Mouse (Mus musculus) gastrocnemius, adult 8-10 months (tissue): ENCODE data around the gene Gtdc1. TPM values are rescaled to one million over a fixed set of nuclear protein-coding genes. Genes with fewer than 3 reads are reported as not detected.
A peak's percentile ranks its signal among the peaks of the same experiment; 100 is the strongest.

ENCODE experiments used
- DNase-seq, 2 experiments: peaks; one replicate each; pipeline ENCODE4 v3.0.0; 2022; ENCODE audit warnings: low spot score in 2 of 2
- total RNA-seq, 4 experiments: library from RNA; stranded (reverse); gene quantifications; 2 replicates each; pipeline ENCODE4 v1.2.4; 2022

Gene Gtdc1
- total RNA-seq, 4 experiments from 2014 or later = 28.7 to 38.1 (median 35.3) TPM

DNA sequence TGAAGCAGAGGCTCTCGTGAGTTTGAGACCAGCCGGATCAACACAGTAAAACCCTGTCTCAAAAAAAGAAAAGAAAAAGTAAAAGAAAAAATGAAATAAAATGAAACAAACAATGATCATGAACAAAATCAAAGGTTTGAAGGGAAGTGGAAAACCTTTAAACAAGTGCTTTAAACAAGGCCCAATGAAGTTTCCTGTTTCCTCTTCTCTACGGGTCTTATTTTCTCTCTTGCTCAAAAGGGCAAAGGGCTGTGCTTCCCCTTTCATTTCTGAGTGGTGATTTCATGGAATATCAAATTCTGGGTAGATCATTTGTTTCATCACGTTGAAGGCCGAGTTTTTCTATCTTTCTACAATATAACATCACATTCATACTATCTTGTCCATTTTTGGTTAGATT is 136.3 kb downstream of the Gtdc1 start:
- no peak for DNase-seq

GRCm38 (mm10) chr2:44782746-44783145 is 144.7 kb downstream of the Gtdc1 start:
- no peak for DNase-seq

DNA sequence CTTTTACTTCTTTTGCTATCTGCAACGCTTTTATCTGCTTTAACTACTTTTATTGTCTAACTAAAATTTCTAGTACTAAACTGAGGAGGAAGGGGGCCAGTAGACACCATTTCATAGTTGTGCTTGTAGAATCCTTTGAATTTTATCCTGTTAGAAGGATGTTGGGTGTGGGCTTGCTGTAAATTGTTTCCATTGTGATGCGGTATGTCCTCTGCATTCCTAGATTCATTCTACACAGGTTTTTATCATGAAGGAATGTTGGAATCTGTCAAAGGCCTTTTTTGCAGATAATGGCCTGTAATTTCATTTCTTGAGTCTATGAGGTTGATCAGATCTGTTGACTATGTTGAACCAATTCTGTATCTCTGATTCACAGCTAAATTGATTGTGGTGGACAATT is 146.5 kb downstream of the Gtdc1 start:
- DNase-seq = no peak

DNA sequence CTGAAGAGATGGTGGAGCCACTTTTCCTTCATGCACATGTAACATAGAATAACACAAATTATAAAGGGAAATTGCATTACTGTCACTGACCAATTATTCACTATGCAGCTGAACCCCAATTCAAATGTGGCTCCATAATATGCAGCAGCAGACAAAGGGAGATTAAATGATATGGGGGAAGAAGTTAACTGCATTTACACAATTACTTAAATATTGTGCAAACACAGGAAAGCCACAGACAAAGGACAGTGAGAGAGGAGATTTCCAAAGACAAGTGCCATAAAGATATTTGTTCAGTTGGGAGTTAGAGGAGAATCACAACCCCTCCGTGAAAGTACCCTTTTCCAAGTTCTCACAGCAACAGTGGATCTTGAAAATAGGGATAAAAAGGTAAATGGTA is 163.6 kb downstream of the Gtdc1 start:
- no peak for DNase-seq

- DNase-seq = no peak
Measured at GRCm38 (mm10) chr2:44736618-44737017, 190.8 kb downstream of the Gtdc1 start.

DNA sequence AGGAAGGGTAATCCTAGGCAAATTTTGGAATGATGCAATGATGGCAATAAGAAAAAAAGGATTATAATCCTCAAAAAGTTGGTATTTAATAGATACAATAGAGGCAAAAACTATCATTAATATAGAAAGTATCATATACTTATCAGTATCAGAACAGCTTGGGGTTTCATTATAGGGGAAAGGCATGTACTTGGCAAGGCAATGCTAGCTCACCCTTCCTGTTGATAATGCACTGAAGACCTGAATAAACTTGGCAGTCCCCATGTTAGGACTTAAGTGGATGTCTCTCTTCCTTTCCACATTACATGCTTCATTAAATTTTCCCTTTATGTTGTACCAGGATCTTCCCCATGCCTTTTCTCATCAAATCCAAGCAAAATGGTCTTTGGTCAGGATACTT is 206.0 kb downstream of the Gtdc1 start:
- no peak for DNase-seq

- no peak for DNase-seq
Measured at GRCm38 (mm10) chr2:44705883-44706615, 221.4 kb downstream of the Gtdc1 start.

GRCm38 (mm10) chr2:44700276-44700675 is 227.2 kb downstream of the Gtdc1 start:
- DNase-seq = no peak

DNA sequence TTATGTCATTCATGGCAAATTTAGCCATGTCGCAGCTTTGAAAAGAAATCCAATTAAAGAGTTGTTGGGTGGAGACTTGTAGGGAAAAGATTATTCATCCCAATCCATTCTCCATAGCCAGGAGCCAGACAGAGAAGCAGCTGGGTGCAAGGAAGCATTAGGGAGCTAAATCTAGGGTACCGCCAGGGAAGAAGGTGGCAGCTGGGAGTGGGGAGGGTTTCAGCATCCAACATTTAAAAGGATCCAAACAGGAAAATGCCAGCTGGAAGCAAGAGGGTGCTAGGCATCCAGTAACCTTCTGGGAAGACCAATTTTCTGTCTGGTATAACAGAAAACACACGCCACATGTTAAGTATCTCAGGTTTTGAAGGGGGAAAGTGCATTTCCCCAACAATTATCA is 231.0 kb downstream of the Gtdc1 start:
- no peak for DNase-seq

DNA sequence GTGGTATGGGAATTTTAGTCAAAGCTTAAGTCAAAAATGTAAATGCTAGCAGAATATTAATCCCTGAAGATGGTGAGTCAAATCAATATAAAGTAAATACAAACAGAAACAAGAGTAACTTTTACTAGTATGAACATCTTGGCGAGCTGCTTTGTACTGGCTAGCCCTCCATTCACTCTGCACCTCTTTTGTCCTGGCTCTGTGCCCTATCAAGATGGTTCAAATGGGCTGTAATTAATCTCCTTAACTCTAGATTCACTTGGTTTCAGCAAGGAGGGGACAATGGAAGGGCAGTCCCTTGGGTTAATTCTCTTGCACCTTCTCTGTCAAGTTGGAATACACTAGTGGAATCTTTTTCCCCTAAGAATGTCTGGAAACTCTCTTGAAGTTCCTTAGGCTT is 233.6 kb downstream of the Gtdc1 start:
- DNase-seq = no peak

GRCm38 (mm10) chr2:44664049-44664448 is 263.4 kb downstream of the Gtdc1 start:
- no peak for DNase-seq

- DNase-seq = no peak
Measured at GRCm38 (mm10) chr2:44659870-44660269, 267.6 kb downstream of the Gtdc1 start.

- DNase-seq = no peak
Measured at GRCm38 (mm10) chr2:44659011-44659410, 268.4 kb downstream of the Gtdc1 start.

GRCm38 (mm10) chr2:44648537-44648936 is 278.9 kb downstream of the Gtdc1 start:
- DNase-seq = no peak

- peak; percentile 7 to 25 for DNase-seq
Measured at GRCm38 (mm10) chr2:44646398-44646797, 281.1 kb downstream of the Gtdc1 start.

- no peak for DNase-seq
Measured at GRCm38 (mm10) chr2:44639370-44639769, 288.1 kb downstream of the Gtdc1 start.

- DNase-seq = no peak
Measured at GRCm38 (mm10) chr2:44638157-44638556, 289.3 kb downstream of the Gtdc1 start.

DNA sequence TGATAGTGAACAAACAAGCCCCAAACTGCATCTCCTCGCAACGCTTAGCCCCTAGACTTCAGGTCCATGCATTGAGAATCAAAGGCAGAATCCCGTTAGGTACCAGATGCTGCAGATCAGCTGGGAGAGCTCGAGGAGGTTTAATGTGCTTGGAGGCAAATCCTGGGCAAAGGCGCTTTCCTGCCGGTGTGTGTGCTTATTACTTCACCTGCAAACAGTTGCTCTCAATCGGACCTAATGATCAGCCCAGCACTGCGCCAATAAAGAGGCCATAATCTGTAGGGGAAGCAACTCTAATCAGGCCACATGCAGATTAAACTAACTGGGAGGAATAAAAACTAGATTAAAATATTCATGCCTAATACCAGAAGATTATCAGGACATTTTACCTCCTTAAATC is 293.5 kb downstream of the Gtdc1 start:
- no peak for DNase-seq

DNA sequence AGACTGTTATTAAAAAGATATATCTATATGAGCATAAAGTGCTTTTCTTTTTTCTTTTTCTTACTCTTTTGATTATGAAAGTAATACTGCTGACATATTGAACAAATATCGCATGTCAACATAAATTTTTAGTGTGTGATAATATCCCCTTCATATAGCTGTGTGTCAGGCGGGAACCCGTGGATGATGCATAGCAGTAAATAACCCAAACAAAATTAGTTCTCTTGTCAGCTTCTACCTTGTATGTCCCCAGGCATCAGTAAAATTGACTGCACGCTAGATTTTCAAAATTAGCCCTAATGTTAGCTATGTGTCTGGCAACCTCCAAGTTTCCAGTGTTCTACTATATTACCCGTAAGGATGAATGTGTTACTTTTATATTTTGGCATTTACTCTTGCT is 294.4 kb downstream of the Gtdc1 start:
- DNase-seq = no peak

- no peak for DNase-seq
Measured at GRCm38 (mm10) chr2:44632584-44632983, 294.9 kb downstream of the Gtdc1 start.

- DNase-seq = no peak
Measured at GRCm38 (mm10) chr2:44631064-44631463, 296.4 kb downstream of the Gtdc1 start.

DNA sequence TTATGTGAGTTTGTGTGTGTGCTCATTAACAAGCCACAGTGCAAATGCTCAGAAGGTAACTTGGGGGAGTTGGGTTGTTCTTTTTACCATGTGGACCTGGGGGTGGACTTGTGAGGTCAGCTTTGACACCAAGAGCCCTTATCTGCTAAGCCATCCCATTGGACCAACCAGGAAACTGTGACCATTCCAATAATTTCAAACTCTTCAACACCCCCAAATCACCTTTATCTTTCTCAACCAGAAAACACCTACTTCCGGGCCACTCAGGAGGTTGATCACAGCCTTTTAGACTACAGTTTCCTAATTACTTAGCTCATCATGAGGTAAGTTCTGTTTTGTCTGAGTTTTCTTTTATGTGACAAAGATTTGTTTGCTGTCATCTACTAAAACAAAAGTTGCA is 298.7 kb downstream of the Gtdc1 start:
- DNase-seq = no peak

GRCm38 (mm10) chr2:44625154-44625553 is 302.3 kb downstream of the Gtdc1 start:
- DNase-seq = no peak

- no peak for DNase-seq
Measured at GRCm38 (mm10) chr2:44622471-44622870, 305.0 kb downstream of the Gtdc1 start.
